Mouse (Mus musculus) forebrain, embryonic 12.5 days (tissue): ENCODE results near the gene Mgat5. TPM values are rescaled to one million over a fixed set of nuclear protein-coding genes. Genes with fewer than 3 reads are reported as not detected.

Experiments used
- ATAC-seq: fragments of 200-750 bp; cut with Nextera tagmentation; 2 replicates; pipeline ENCODE4 v1.8.0; 2017; ENCODE audit warnings: moderate TSS enrichment; ENCODE audit not compliant: low FRiP score
- H3K27ac ChIP-seq: fragments of 300-500 bp; sonication (generic); 2 replicates; pipeline ENCODE4 v1.5.1; 2016; ENCODE audit warnings: mild to moderate bottlenecking
- H3K27me3 ChIP-seq: fragments of 300-500 bp; sonication (generic); 2 replicates; pipeline ENCODE4 v1.6.1; 2016; ENCODE audit warnings: mild to moderate bottlenecking
- H3K36me3 ChIP-seq: fragments of 300-500 bp; sonication (generic); replicated peaks from 2 replicates; pipeline ENCODE4 v1.6.1; 2016; ENCODE audit warnings: mild to moderate bottlenecking
- H3K4me1 ChIP-seq: fragments of 300-500 bp; sonication (generic); 2 replicates; pipeline ENCODE4 v1.6.1; 2016
- H3K4me2 ChIP-seq: fragments of 300-500 bp; sonication (generic); 2 replicates; pipeline ENCODE4 v1.6.1; 2016; ENCODE audit warnings: mild to moderate bottlenecking, moderate library complexity
- H3K4me3 ChIP-seq: fragments of 300-500 bp; sonication (generic); replicated peaks from 2 replicates; pipeline ENCODE4 v1.5.1; 2016; ENCODE audit warnings: mild to moderate bottlenecking
- H3K9ac ChIP-seq: fragments of 300-500 bp; sonication (generic); 2 replicates; pipeline ENCODE4 v1.6.1; 2016; ENCODE audit warnings: mild to moderate bottlenecking
- H3K9me3 ChIP-seq: fragments of 300-500 bp; sonication (generic); 2 replicates; pipeline ENCODE4 v1.6.1; 2016
- WGBS: fragments of 180-500 bp; shearing (Covaris S2); methylation state at CpG from one replicate; pipeline ENCODE4 v1.1.7; 2016; 5-methylcytosine and 5-hydroxymethylcytosine counted together
- polyA plus RNA-seq: library from polyadenylated mRNA; unstranded; fragments of >200 nt; fragmentation: Nextera tagmentation; extraction: Ambion mirVana; gene quantifications from 2 replicates; pipeline ENCODE4 v1.2.1, GENCODE M21; 2016

The Mgat5 gene
- polyA plus RNA-seq, 1 experiment from 2014 or later, result 9.7 TPM

GRCm38 (mm10) chr1:127441007-127441406 is 236.2 kb downstream of the Mgat5 start:
- ATAC-seq, result no peak
- Histone ChIP-seq H3K4me3 (no peak overlapping the region), H3K36me3 (no peaks in the 10 kb centered on the region), H3K27me3 (no peaks in the 10 kb centered on the region), H3K4me2 (no peak overlapping the region), H3K27ac (no peak overlapping the region), H3K9me3 (no peaks in the 10 kb centered on the region), H3K9ac (no peak overlapping the region), H3K4me1 (peaks cover 55% of the 10 kb centered on the region)
- WGBS, result 81% methylated on average over 1 of the region's 1 CpGs

GRCm38 (mm10) chr1:127441736-127442135 is 236.9 kb downstream of the Mgat5 start:
- WGBS, result 68% methylated on average over 3 of the region's 3 CpGs
- Histone ChIP-seq H3K27me3 (no peaks in the 10 kb centered on the region), H3K4me2 (no peak overlapping the region), H3K4me3 (no peak overlapping the region), H3K9me3 (no peaks in the 10 kb centered on the region), H3K36me3 (no peaks in the 10 kb centered on the region), H3K4me1 (peaks cover 55% of the 10 kb centered on the region), H3K27ac (peak overlapping the region; percentile 36; the same call in 1 of the 2 replicates), H3K9ac (no peak overlapping the region; the same call in 1 of the 2 replicates)
- ATAC-seq, result no peak

- H3K27me3 ChIP-seq, result no peaks in the 10 kb centered on the region
- H3K36me3 ChIP-seq, result peaks cover 9% of the 10 kb centered on the region; the same call in 1 of the 2 replicates
- no peaks in the 10 kb centered on the region for H3K9me3 ChIP-seq
- WGBS, result 18% methylated on average over 14 of the region's 14 CpGs
- peak overlapping the region; percentile 8; the same call in 1 of the 2 replicates for H3K9ac ChIP-seq
- peaks cover 51% of the 10 kb centered on the region for H3K4me1 ChIP-seq
- no peak overlapping the region; the same call in 1 of the 2 replicates for H3K4me2 ChIP-seq
- 0 out of 2 replicates have a peak overlapping the region, but pooled peaks have one; percentile 56 for H3K27ac ChIP-seq
- no peak overlapping the region for H3K4me3 ChIP-seq
- ATAC-seq, result peak; percentile 59
Measured at GRCm38 (mm10) chr1:127442880-127443877, 238.4 kb downstream of the Mgat5 start.

- H3K36me3 ChIP-seq, result peaks cover 15% of the 10 kb centered on the region
- no peak overlapping the region for H3K4me3 ChIP-seq
- H3K27me3 ChIP-seq, result no peaks in the 10 kb centered on the region
- no peak for ATAC-seq
- no peak overlapping the region for H3K27ac ChIP-seq
- no peaks in the 10 kb centered on the region for H3K9me3 ChIP-seq
- no peak overlapping the region for H3K4me2 ChIP-seq
- H3K4me1 ChIP-seq, result peaks cover 34% of the 10 kb centered on the region
- 60% methylated on average over 5 of the region's 5 CpGs for WGBS
- H3K9ac ChIP-seq, result no peak overlapping the region
Measured at GRCm38 (mm10) chr1:127444836-127445485, 240.1 kb downstream of the Mgat5 start.

GRCm38 (mm10) chr1:127453397-127453796 is 248.6 kb downstream of the Mgat5 start:
- Histone ChIP-seq H3K36me3 (peaks cover 12% of the 10 kb centered on the region), H3K4me2 (no peak overlapping the region), H3K27me3 (no peaks in the 10 kb centered on the region), H3K4me1 (peaks cover 10% of the 10 kb centered on the region), H3K9ac (no peak overlapping the region), H3K9me3 (no peaks in the 10 kb centered on the region), H3K27ac (no peak overlapping the region), H3K4me3 (no peak overlapping the region)
- ATAC-seq, result no peak
- 96% methylated on average over 6 of the region's 6 CpGs for WGBS

- Histone ChIP-seq H3K27me3 (no peaks in the 10 kb centered on the region), H3K9ac (no peak overlapping the region), H3K36me3 (peaks cover 5% of the 10 kb centered on the region), H3K4me1 (peaks cover 16% of the 10 kb centered on the region), H3K4me3 (no peak overlapping the region), H3K9me3 (no peaks in the 10 kb centered on the region), H3K4me2 (no peak overlapping the region), H3K27ac (no peak overlapping the region)
- WGBS, result 16% methylated on average over 6 of the region's 6 CpGs
- ATAC-seq, result peak; percentile 84; the same call in 1 of the 2 replicates
Measured at GRCm38 (mm10) chr1:127459015-127459451, 254.2 kb downstream of the Mgat5 start.

GRCm38 (mm10) chr1:127459576-127459975 is 254.8 kb downstream of the Mgat5 start:
- H3K4me3 ChIP-seq, result no peak overlapping the region
- no peak overlapping the region for H3K27ac ChIP-seq
- WGBS, result 81% methylated on average over 7 of the region's 7 CpGs
- no peak for ATAC-seq
- peaks cover 16% of the 10 kb centered on the region for H3K4me1 ChIP-seq
- no peaks in the 10 kb centered on the region for H3K9me3 ChIP-seq
- no peak overlapping the region for H3K9ac ChIP-seq
- no peaks in the 10 kb centered on the region for H3K27me3 ChIP-seq
- H3K36me3 ChIP-seq, result peaks cover 5% of the 10 kb centered on the region
- H3K4me2 ChIP-seq, result no peak overlapping the region

- no peak overlapping the region for H3K9ac ChIP-seq
- no peak overlapping the region for H3K4me2 ChIP-seq
- ATAC-seq, result no peak
- no peaks in the 10 kb centered on the region for H3K27me3 ChIP-seq
- H3K9me3 ChIP-seq, result no peaks in the 10 kb centered on the region
- peaks cover 11% of the 10 kb centered on the region for H3K4me1 ChIP-seq
- no peak overlapping the region for H3K4me3 ChIP-seq
- WGBS, result 87% methylated on average over 9 of the region's 9 CpGs
- no peak overlapping the region for H3K27ac ChIP-seq
- H3K36me3 ChIP-seq, result peaks cover 5% of the 10 kb centered on the region
Measured at GRCm38 (mm10) chr1:127461017-127461416, 256.2 kb downstream of the Mgat5 start.

GRCm38 (mm10) chr1:127464041-127464440 is 259.2 kb downstream of the Mgat5 start:
- no peak for ATAC-seq

GRCm38 (mm10) chr1:127465292-127465691 is 260.5 kb downstream of the Mgat5 start:
- Histone ChIP-seq H3K4me2 (no peak overlapping the region), H3K9ac (no peak overlapping the region), H3K9me3 (no peaks in the 10 kb centered on the region), H3K27ac (no peak overlapping the region), H3K4me1 (no peaks in the 10 kb centered on the region), H3K4me3 (no peak overlapping the region), H3K27me3 (no peaks in the 10 kb centered on the region), H3K36me3 (peaks cover 3% of the 10 kb centered on the region)
- 79% methylated on average over 6 of the region's 6 CpGs for WGBS
- no peak for ATAC-seq

More at GRCm38 (mm10) chr1:127464041-127464440, 259.2 kb downstream of the Mgat5 start:
- H3K27me3 ChIP-seq, result no peaks in the 10 kb centered on the region
- no peak overlapping the region for H3K4me2 ChIP-seq
- WGBS, result 80% methylated on average over 6 of the region's 6 CpGs
- no peaks in the 10 kb centered on the region for H3K9me3 ChIP-seq
- H3K36me3 ChIP-seq, result peaks cover 5% of the 10 kb centered on the region
- no peak overlapping the region for H3K4me3 ChIP-seq
- no peak overlapping the region for H3K9ac ChIP-seq
- H3K4me1 ChIP-seq, result no peaks in the 10 kb centered on the region
- no peak overlapping the region for H3K27ac ChIP-seq

GRCm38 (mm10) chr1:127467238-127467637 is 262.4 kb downstream of the Mgat5 start:
- Histone ChIP-seq H3K9ac (no peak overlapping the region), H3K4me1 (no peaks in the 10 kb centered on the region), H3K27me3 (no peaks in the 10 kb centered on the region), H3K9me3 (no peaks in the 10 kb centered on the region), H3K4me3 (no peak overlapping the region), H3K36me3 (0 out of 2 replicates have a peak, but pooled peaks cover 9% of the 10 kb centered on the region), H3K4me2 (no peak overlapping the region), H3K27ac (no peak overlapping the region)
- ATAC-seq, result no peak
- 96% methylated on average over 5 of the region's 5 CpGs for WGBS

GRCm38 (mm10) chr1:127470175-127470574 is 265.4 kb downstream of the Mgat5 start:
- Histone ChIP-seq H3K27me3 (no peaks in the 10 kb centered on the region), H3K4me3 (no peak overlapping the region), H3K36me3 (peaks cover 9% of the 10 kb centered on the region; the same call in 1 of the 2 replicates), H3K27ac (no peak overlapping the region), H3K9me3 (no peaks in the 10 kb centered on the region), H3K4me1 (no peaks in the 10 kb centered on the region), H3K4me2 (no peak overlapping the region), H3K9ac (no peak overlapping the region)
- WGBS, result 90% methylated on average over 4 of the region's 4 CpGs
- no peak for ATAC-seq
